Mouse (Mus musculus) forebrain, postnatal 0 days (tissue): ENCODE results near the gene Usp3. TPM values are rescaled to one million over a fixed set of nuclear protein-coding genes. Genes with fewer than 3 reads are reported as not detected.
A peak's percentile ranks its signal among the peaks of the same experiment; 100 is the strongest.

Experiments
- ATAC-seq: fragments of 200-750 bp; cut with Nextera tagmentation; 2 replicates; pipeline ENCODE4 v1.8.0; 2017; ENCODE audit warnings: mild to moderate bottlenecking, moderate library complexity
- DNase-seq: peaks from one replicate; pipeline ENCODE4 v3.0.0-alpha.2; 2015
- H3K27ac ChIP-seq: fragments of 300-500 bp; sonication (generic); 2 replicates; pipeline ENCODE4 v1.5.1; 2014; ENCODE audit warnings: low read depth, mild to moderate bottlenecking, antibody characterized with exemption, low read length, moderate library complexity, mixed read lengths
- H3K27me3 ChIP-seq: fragments of 300-500 bp; sonication (generic); 2 replicates; pipeline ENCODE4 v1.6.1; 2014; ENCODE audit warnings: mild to moderate bottlenecking, low read length, mixed read lengths; ENCODE audit not compliant: insufficient read depth
- H3K36me3 ChIP-seq: fragments of 300-500 bp; sonication (generic); 2 replicates; pipeline ENCODE4 v1.6.1; 2014; ENCODE audit warnings: mild to moderate bottlenecking, moderate library complexity; ENCODE audit not compliant: insufficient read depth
- H3K4me1 ChIP-seq: fragments of 300-500 bp; sonication (generic); 2 replicates; pipeline ENCODE4 v1.6.1; 2014; ENCODE audit warnings: antibody characterized with exemption; ENCODE audit not compliant: insufficient read depth
- H3K4me2 ChIP-seq: fragments of 300-500 bp; sonication (generic); 2 replicates; pipeline ENCODE4 v1.6.1; 2014; ENCODE audit warnings: low read depth, mild to moderate bottlenecking, moderate library complexity
- H3K4me3 ChIP-seq: fragments of 300-500 bp; sonication (generic); 2 replicates; pipeline ENCODE4 v1.5.1; 2014; ENCODE audit warnings: low read depth, low read length, mixed read lengths
- H3K9ac ChIP-seq: fragments of 300-500 bp; sonication (generic); 2 replicates; pipeline ENCODE4 v1.6.1; 2014; ENCODE audit warnings: mild to moderate bottlenecking
- H3K9me3 ChIP-seq: fragments of 300-500 bp; sonication (generic); 2 replicates; pipeline ENCODE4 v1.6.1; 2016; ENCODE audit warnings: low read length
- CTCF ChIP-seq: sonication (generic); IDR thresholded peaks from 2 replicates; pipeline ENCODE4 v1.5.1; 2016; ENCODE audit warnings: antibody characterized with exemption, control low read depth, low read depth
- WGBS: fragments of 180-500 bp; shearing (Covaris S2); extraction: QIAGEN DNeasy Blood & Tissue Kit; methylation state at CpG from one replicate; pipeline ENCODE4 v1.1.7; 2014; 5-methylcytosine and 5-hydroxymethylcytosine counted together
- polyA plus RNA-seq: library from polyadenylated mRNA; unstranded; fragments of >200 nt; fragmentation: Nextera tagmentation; extraction: Ambion mirVana; gene quantifications from 2 replicates; pipeline ENCODE4 v1.2.1, GENCODE M21; 2015
- total RNA-seq: library from RNA; depleted of rRNA; stranded (reverse); fragments of >200 nt; gene quantifications from 2 replicates; pipeline ENCODE4 v1.2.3, GENCODE M21; 2014

The Usp3 gene
- total and polyA plus RNA-seq, 2 experiments from 2014 or later, result 55.2 to 59.7 TPM

GRCm38 (mm10) chr9:66585191-66585590 lies 7.8 kb downstream of the Usp3 start:
- ATAC-seq (no peak), DNase-seq (no peak)
- no peaks in the 10 kb centered on the region for H3K36me3 ChIP-seq
- no peak overlapping the region for H3K27ac ChIP-seq
- H3K9me3 ChIP-seq, result no peaks in the 10 kb centered on the region
- H3K9ac ChIP-seq, result no peak overlapping the region
- no peak overlapping the region for H3K4me2 ChIP-seq
- no peak overlapping the region for H3K4me3 ChIP-seq
- 62% methylated on average over 1 of the region's 1 CpGs for WGBS
- H3K4me1 ChIP-seq, result 0 out of 2 replicates have a peak, but pooled peaks cover 3% of the 10 kb centered on the region
- no peak for TF ChIP-seq CTCF
- no peaks in the 10 kb centered on the region for H3K27me3 ChIP-seq

- no peak overlapping the region for H3K27ac ChIP-seq
- no peak overlapping the region for H3K4me3 ChIP-seq
- no peaks in the 10 kb centered on the region for H3K9me3 ChIP-seq
- no peak overlapping the region for H3K9ac ChIP-seq
- TF ChIP-seq CTCF, result no peak
- no peak for ATAC-seq
- DNase-seq, result no peak
- H3K27me3 ChIP-seq, result no peaks in the 10 kb centered on the region
- no peaks in the 10 kb centered on the region for H3K4me1 ChIP-seq
- no peak overlapping the region for H3K4me2 ChIP-seq
- no peaks in the 10 kb centered on the region for H3K36me3 ChIP-seq
Measured at GRCm38 (mm10) chr9:66584176-66584575, 8.8 kb downstream of the Usp3 start.

GRCm38 (mm10) chr9:66583244-66583643 lies 9.7 kb downstream of the Usp3 start:
- H3K9me3 ChIP-seq, result no peaks in the 10 kb centered on the region
- H3K9ac ChIP-seq, result no peak overlapping the region
- H3K27ac ChIP-seq, result no peak overlapping the region
- no peaks in the 10 kb centered on the region for H3K36me3 ChIP-seq
- no peak for ATAC-seq
- DNase-seq, result no peak
- TF ChIP-seq CTCF, result peak; percentile 21
- no peak overlapping the region for H3K4me3 ChIP-seq
- H3K27me3 ChIP-seq, result no peaks in the 10 kb centered on the region
- WGBS, result 88% methylated on average over 1 of the region's 1 CpGs
- H3K4me2 ChIP-seq, result no peak overlapping the region
- no peaks in the 10 kb centered on the region for H3K4me1 ChIP-seq

GRCm38 (mm10) chr9:66581694-66582093 lies 11.2 kb downstream of the Usp3 start:
- 81% methylated on average over 3 of the region's 3 CpGs for WGBS
- DNase-seq (no peak), ATAC-seq (no peak)
- Histone ChIP-seq H3K27ac (no peak overlapping the region), H3K36me3 (no peaks in the 10 kb centered on the region), H3K27me3 (no peaks in the 10 kb centered on the region), H3K9ac (no peak overlapping the region), H3K4me1 (no peaks in the 10 kb centered on the region), H3K4me3 (no peak overlapping the region), H3K9me3 (no peaks in the 10 kb centered on the region), H3K4me2 (no peak overlapping the region)
- TF ChIP-seq CTCF, result no peak

GRCm38 (mm10) chr9:66580722-66581121 lies 12.2 kb downstream of the Usp3 start:
- Histone ChIP-seq H3K4me3 (no peak overlapping the region), H3K36me3 (no peaks in the 10 kb centered on the region), H3K9me3 (no peaks in the 10 kb centered on the region), H3K4me2 (no peak overlapping the region), H3K27me3 (no peaks in the 10 kb centered on the region), H3K9ac (no peak overlapping the region), H3K4me1 (no peaks in the 10 kb centered on the region), H3K27ac (no peak overlapping the region)
- DNase-seq, result no peak
- ATAC-seq, result no peak
- no peak for TF ChIP-seq CTCF
- WGBS, result 100% methylated on average over 1 of the region's 1 CpGs

- Histone ChIP-seq H3K9ac (no peak overlapping the region), H3K4me3 (no peak overlapping the region), H3K27ac (no peak overlapping the region), H3K27me3 (no peaks in the 10 kb centered on the region), H3K4me2 (no peak overlapping the region), H3K4me1 (no peaks in the 10 kb centered on the region), H3K9me3 (no peaks in the 10 kb centered on the region), H3K36me3 (no peaks in the 10 kb centered on the region)
- no peak for DNase-seq
- WGBS, result 98% methylated on average over 1 of the region's 1 CpGs
- TF ChIP-seq CTCF, result no peak
- no peak for ATAC-seq
Measured at GRCm38 (mm10) chr9:66575878-66576238, 17.1 kb downstream of the Usp3 start.

GRCm38 (mm10) chr9:66575041-66575877 lies 17.7 kb downstream of the Usp3 start:
- Histone ChIP-seq H3K27ac (no peak overlapping the region), H3K36me3 (no peaks in the 10 kb centered on the region), H3K9me3 (no peaks in the 10 kb centered on the region), H3K4me2 (no peak overlapping the region), H3K4me3 (no peak overlapping the region), H3K4me1 (no peaks in the 10 kb centered on the region), H3K9ac (no peak overlapping the region), H3K27me3 (no peaks in the 10 kb centered on the region)
- WGBS, result 92% methylated on average over 1 of the region's 1 CpGs
- TF ChIP-seq CTCF, result no peak
- DNase-seq (no peak), ATAC-seq (no peak)
